In the genomic region with DNA sequence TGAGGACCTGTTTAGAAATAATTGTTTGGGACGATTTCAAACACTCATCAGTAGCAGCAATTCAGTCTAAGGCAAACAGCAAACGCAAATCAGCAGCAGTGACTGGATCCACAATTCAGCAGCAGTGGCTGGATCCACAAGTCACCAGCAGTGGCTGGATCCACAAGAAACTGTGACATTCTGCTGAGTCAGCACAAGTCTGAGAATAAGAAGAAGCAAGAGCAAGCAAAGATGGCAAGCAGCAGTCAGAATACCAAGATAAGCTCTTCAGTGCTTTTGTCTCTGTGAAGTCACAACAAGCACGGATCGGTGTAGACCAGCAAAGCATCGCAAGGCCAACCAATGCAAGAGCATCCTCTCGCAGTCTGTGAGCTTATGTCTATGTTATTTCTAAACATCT, we compare ENCODE assay signal across 26 mouse cellular contexts. TPM values are rescaled to one million over a fixed set of nuclear protein-coding genes. Genes with fewer than 3 reads are reported as not detected.
A peak's percentile ranks its signal among the peaks of the same experiment; 100 is the strongest.
DNase-seq lines count a peak whose midpoint lies in the region; TF ChIP-seq lines count a peak whose summit lies in the region.
"Had no signal": no experiment of that assay in that cellular context is flagged by ENCODE, and none has a peak within 500 bp of the region (broad histone marks: within the 10 kb centered on the region; RNA-seq: fewer than 3 reads in every experiment).

No protein-coding gene starts in this region.

- H3K36me3 ChIP-seq in CH12.LX (replicated peaks in 1 of 2; ENCODE audit: control insufficient read depth in 1 of 2, insufficient read depth in 1 of 2, low read length in 1 of 2) (no peaks in the 10 kb centered on the region), ES-E14 (ENCODE audit: control insufficient read depth, insufficient read depth, low read length, poor library complexity, severe bottlenecking) (no peaks in the 10 kb centered on the region), MEL (ENCODE audit: control insufficient read depth in 1 of 2, insufficient read depth in 2 of 2, low read length in 2 of 2) (no peaks in the 10 kb centered on the region)
- H3K36me3 ChIP-seq: G1E had no signal

- H3K4me1 ChIP-seq in CH12.LX (ENCODE audit: control insufficient read depth in 1 of 2, insufficient read depth in 2 of 2) (peaks cover 4 to 11% of the 10 kb centered on the region in 2 experiments), ES-E14 (ENCODE audit: control insufficient read depth in 2 of 2, insufficient read depth in 2 of 2, low read length in 2 of 2, poor library complexity in 1 of 2) (peaks cover 0 to under 1% of the 10 kb centered on the region in 2 experiments; a peak in 1 of 4 replicates), MEL (ENCODE audit: control insufficient read depth in 1 of 2, insufficient read depth in 2 of 2, low read length in 2 of 2) (no peaks in the 10 kb centered on the region)

- in situ Hi-C loops in CH12.LX (cut with MboI; ENCODE audit: low pct_ligation_motif_present, low pct_unique_long_range_greater_than_20kb, low sequenced_read_pairs) (no loop called here), ES-E14 (cut with MboI; ENCODE audit: low sequenced_read_pairs in 2 of 2, unreplicated experiment in 2 of 2) (no loop called here)

- no peak for TF ChIP-seq EP300 in CH12.LX (IDR thresholded peaks at IDR 0.05; ENCODE audit: low read length)
- TF ChIP-seq EP300 in MEL (IDR thresholded peaks at IDR 0.05; ENCODE audit: low read depth in 1 of 2, low read length in 2 of 2), result no peak

- H3K27ac ChIP-seq in CH12.LX (ENCODE audit: insufficient read depth, low read depth) (no peak overlapping the region), ES-E14 (ENCODE audit: insufficient read depth, low read depth, low read length, poor library complexity, severe bottlenecking) (no peak overlapping the region), MEL (ENCODE audit: control insufficient read depth, low read depth, low read length) (no peak overlapping the region)

- dilution Hi-C loops in CH12.LX (cut with MboI; ENCODE audit: extremely low pct_ligation_motif_present, extremely low pct_unique_long_range_greater_than_20kb, low sequenced_read_pairs), result no loop called here

- no peak overlapping the region for H3K4me2 ChIP-seq in CH12.LX (ENCODE audit: insufficient read depth, low read depth, poor library complexity, severe bottlenecking)

- TF ChIP-seq CTCF in CH12.LX (conservative IDR thresholded peaks at IDR 0.05 in 1 of 2, IDR thresholded peaks at IDR 0.05 in 1 of 2; ENCODE audit: low read depth in 2 of 2, low read length in 2 of 2) (no peak), MEL (IDR thresholded peaks at IDR 0.05 in 2 of 3, conservative IDR thresholded peaks at IDR 0.05 in 1 of 3; ENCODE audit: control insufficient read depth in 1 of 3, insufficient read depth in 1 of 3, low read depth in 2 of 3, low read length in 3 of 3, poor library complexity in 1 of 3, severe bottlenecking in 1 of 3) (no peak)

- no peak overlapping the region for H3K4me3 ChIP-seq in CH12.LX (replicated peaks in 1 of 3; ENCODE audit: low read depth in 2 of 3, low read length in 2 of 3, poor library complexity in 1 of 3)
- H3K4me3 ChIP-seq in ES-E14 (ENCODE audit: insufficient read depth in 1 of 2, low read depth in 1 of 2, low read length in 2 of 2, poor library complexity in 1 of 2, severe bottlenecking in 1 of 2), result no peak overlapping the region
- no peak overlapping the region for H3K4me3 ChIP-seq in MEL (ENCODE audit: control insufficient read depth in 1 of 2, insufficient read depth in 1 of 2, low read depth in 2 of 2, low read length in 2 of 2)

- H3K79me2 ChIP-seq in CH12.LX (replicated peaks; ENCODE audit: control insufficient read depth, extremely low read depth, insufficient read depth, poor library complexity, severe bottlenecking) (no peaks in the 10 kb centered on the region), MEL (ENCODE audit: control insufficient read depth, insufficient read depth, low read length, poor library complexity) (no peaks in the 10 kb centered on the region)

- no peaks in the 10 kb centered on the region for H3K27me3 ChIP-seq in CH12.LX (replicated peaks)
- H3K27me3 ChIP-seq in MEL (ENCODE audit: control insufficient read depth in 1 of 2, insufficient read depth in 2 of 2, low read length in 2 of 2), result no peaks in the 10 kb centered on the region
- H3K27me3 ChIP-seq: Patski had no signal

- no peak for DNase-seq in CH12.LX (ENCODE audit: extremely low read depth)
- DNase-seq in ES-E14 (ENCODE audit: low read depth, low spot score), result no peak
- no peak for DNase-seq in MEL (ENCODE audit: low read depth, low spot score)
- no peak for DNase-seq in left cerebral cortex, adult 18-20 months (ENCODE audit: low spot score in 2 of 2)
- no peak for DNase-seq in cerebellum, postnatal 10 days
- DNase-seq in thymus, postnatal 36 days, result no peak
- DNase-seq: adrenal gland, adult 2 months; adrenal gland, adult 8-10 months; adrenal gland, postnatal 10 days; adrenal gland, postnatal 14 days; adrenal gland, postnatal 25 days; adrenal gland, postnatal 36 days; B cell, adult 2 months; cerebellum, adult 11 months; cerebellum, adult 11-12 months; cerebellum, adult 18-20 months; cerebellum, adult 2 months; cerebellum, adult 8-10 months; cerebellum, adult 9-10 months had no signal

- H3K9me3 ChIP-seq in CH12.LX (replicated peaks; ENCODE audit: low read length) (no peaks in the 10 kb centered on the region), ES-E14 (ENCODE audit: control insufficient read depth, insufficient read depth, low read depth, low read length) (no peaks in the 10 kb centered on the region), MEL (replicated peaks; ENCODE audit: insufficient read depth, low read length) (no peaks in the 10 kb centered on the region)
- H3K9me3 ChIP-seq: G1E had no signal

- no peak for TF ChIP-seq POLR2A in CH12.LX (IDR thresholded peaks at IDR 0.05; ENCODE audit: low read depth, low read length)
- TF ChIP-seq POLR2A in MEL (IDR thresholded peaks at IDR 0.05; ENCODE audit: control insufficient read depth in 1 of 2, insufficient read depth in 1 of 2, low read depth in 1 of 2, low read length in 2 of 2, poor library complexity in 1 of 2), result no peak

- no peak overlapping the region for H3K9ac ChIP-seq in CH12.LX (ENCODE audit: insufficient read depth, low read depth)
- H3K9ac ChIP-seq in ES-E14 (ENCODE audit: insufficient read depth, low read depth, low read length, poor library complexity, severe bottlenecking), result no peak overlapping the region
- no peak overlapping the region for H3K9ac ChIP-seq in MEL (ENCODE audit: control insufficient read depth, low read depth, low read length, poor library complexity, severe bottlenecking)

- TF ChIP-seq RAD21 in CH12.LX (IDR thresholded peaks at IDR 0.05; ENCODE audit: low read depth, low read length) (no peak), MEL (IDR thresholded peaks at IDR 0.05; ENCODE audit: low read depth, low read length) (no peak)

TF ChIP-seq in CH12.LX, 34 proteins besides CTCF, POLR2A, EP300 and RAD21:
- TF ChIP-seq MAFK (IDR thresholded peaks at IDR 0.05; ENCODE audit: insufficient replicate concordance, low read length) (peak; percentile 97), ETS1 (conservative IDR thresholded peaks at IDR 0.05; ENCODE audit: low read depth, low read length) (no peak)

TF ChIP-seq in ES-E14, 5 proteins besides CTCF, POLR2A, EP300 and RAD21:
- peak; percentile 96 for TF ChIP-seq MAFK (IDR thresholded peaks at IDR 0.05; ENCODE audit: insufficient read depth, low read depth, low read length)
- no peak for TF ChIP-seq ZNF384 (IDR thresholded peaks at IDR 0.05; ENCODE audit: low read depth, low read length)

TF ChIP-seq in MEL, 35 proteins besides CTCF, POLR2A, EP300 and RAD21:
- TF ChIP-seq SMC3 (IDR thresholded peaks at IDR 0.05; ENCODE audit: low read depth, low read length) (no peak), MAFK (IDR thresholded peaks at IDR 0.05; ENCODE audit: borderline replicate concordance, low read depth, low read length) (peak; percentile 82)
TF ChIP-seq in MEL: peak in this region for 1.

RNA-seq across cellular contexts. Expression of gene Olig3, which starts 12.3 kb away (rescaled TPM):
- total RNA-seq in CH12.LX (2012; rRNA removed), result not detected in 2 replicates
- total RNA-seq in CH12.LX (2014; rRNA removed), result not detected in 2 replicates
- not detected in 2 replicates for polyA plus RNA-seq in CH12.LX (2012; ENCODE audit: insufficient read length, low read depth)
- total RNA-seq in ES-E14 (2012; rRNA removed), result 0.32 and 0.80 TPM in 2 replicates
- total RNA-seq in MEL (2012; rRNA removed), result not detected in 2 replicates
- not detected for polyA plus RNA-seq in MEL (2012; ENCODE audit: insufficient read depth in 1 of 2, insufficient read length in 2 of 2, low read depth in 1 of 2, low replicate concordance in 2 of 2, missing spikeins in 1 of 2)
- not detected for total RNA-seq in left cerebral cortex, adult 18-20 months (2021)
- total RNA-seq: adrenal gland, adult 18-20 months; adrenal gland, adult 2 months; adrenal gland, adult 8-10 months; adrenal gland, postnatal 10 days; adrenal gland, postnatal 14 days; adrenal gland, postnatal 25 days; adrenal gland, postnatal 36 days; adrenal gland, postnatal 4 days had no signal
- polyA plus RNA-seq: activated CD4-positive, CD25-positive, alpha-beta regulatory T cell, adult 4 months; adrenal gland, adult 2 months; C2C12; CD4-positive, CD25-positive, alpha-beta regulatory T cell, adult 4 months; G1E had no signal

Comparison
In these comparisons a context has a peak if more than half of its experiments do, and no peak if none do; other contexts are left out.
1. Of the 35 proteins assayed by ChIP-seq in both MEL and CH12.LX: peak only in MEL: none; only in CH12.LX: none; in both: MAFK; in neither: 34.